Mouse (Mus musculus): Measurements from ENCODE around the gene Fosl2. TPM values are rescaled to one million over a fixed set of nuclear protein-coding genes. Genes with fewer than 3 reads are reported as not detected.

Fosl2 gene
- polyA plus RNA-seq (2014; fragmentation: Illumina TruSeq; extraction: RNeasy Lipid Tissue Mini Kit (QIAGEN cat#74804); ENCODE audit: low read depth, low replicate concordance) = 14.9 TPM

DNA sequence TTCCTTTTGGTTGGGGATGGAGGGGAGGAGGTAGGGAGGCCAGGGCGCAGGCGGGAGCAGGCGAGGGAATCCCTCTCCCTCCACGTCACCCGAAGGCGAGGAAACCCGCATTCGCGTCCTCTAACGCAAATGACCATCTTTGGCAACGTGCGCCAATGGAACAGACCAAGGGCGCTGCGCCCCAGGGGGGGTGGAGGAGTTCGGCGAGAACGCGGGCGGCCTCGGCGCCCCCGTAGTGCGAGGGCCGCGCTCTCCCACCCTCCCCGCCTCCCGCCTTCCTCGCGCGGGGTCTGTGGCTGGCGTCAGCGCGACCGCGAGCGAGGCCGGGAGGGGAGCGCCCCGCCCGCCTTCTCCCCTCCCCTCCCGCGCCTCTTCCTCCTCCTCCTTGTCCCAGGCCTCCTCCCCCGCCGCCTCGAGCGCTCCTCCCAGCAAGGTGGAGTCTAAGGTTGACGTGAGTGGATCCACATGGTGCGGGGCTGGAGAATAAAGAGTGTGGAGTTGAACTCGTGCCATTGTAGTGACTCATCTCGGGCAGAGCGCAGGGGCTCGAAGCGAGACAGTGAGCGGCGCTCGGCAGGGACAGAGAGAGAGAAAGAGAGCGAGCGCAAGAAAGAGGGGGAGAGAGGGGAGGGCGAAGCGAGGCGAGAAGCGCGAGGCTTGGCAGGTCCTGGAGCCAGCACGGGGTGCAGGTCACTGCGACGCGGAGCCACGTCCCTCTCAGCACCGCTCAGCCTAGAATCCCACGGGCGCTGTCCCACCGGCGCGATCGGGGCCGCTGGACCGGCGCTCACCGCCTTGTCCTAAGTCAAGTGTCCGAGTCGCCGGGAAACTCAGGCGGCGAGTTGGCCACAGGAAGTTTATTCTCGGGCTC is at the start of gene Fosl2:
TSS of gene Fosl2 (plus strand) at position 466 of the 871 bp plus-strand sequence.

Other genes starting within 250 kb of the Fosl2 start
- 0.84 TPM for gene Plb1, start 96.9 kb downstream of the Fosl2 start, polyA plus RNA-seq (2014; fragmentation: Illumina TruSeq; extraction: RNeasy Lipid Tissue Mini Kit (QIAGEN cat#74804); ENCODE audit: low read depth, low replicate concordance)

Measured in heart, adult 10 weeks (tissue).